Mouse (Mus musculus): ENCODE results near the gene Malrd1.

GRCm38 (mm10) chr2:15932340-15932739 lies 406.1 kb downstream of the Malrd1 start:
- TF ChIP-seq POLR2A (IDR thresholded peaks at IDR 0.05; ENCODE audit: borderline replicate concordance, low read depth, low read length) (no peak), CTCF (IDR thresholded peaks at IDR 0.05; ENCODE audit: low read depth, low read length) (no peak)

Measured in bone marrow macrophage, adult 2 months (primary cell).